Mouse (Mus musculus) kidney, embryonic 16.5 days (tissue): ENCODE measurements around the gene Ucn. TPM values are rescaled to one million over a fixed set of nuclear protein-coding genes. Genes with fewer than 3 reads are reported as not detected.

Source experiments
- ATAC-seq: fragments of 200-750 bp; cut with Nextera tagmentation; 2 replicates; pipeline ENCODE4 v1.8.0; 2017; ENCODE audit warnings: moderate TSS enrichment; ENCODE audit not compliant: low FRiP score, low TSS enrichment
- H3K27ac ChIP-seq: fragments of 300-500 bp; sonication (generic); 2 replicates; pipeline ENCODE4 v1.5.1; 2014; ENCODE audit warnings: low read length
- H3K27me3 ChIP-seq: fragments of 300-500 bp; sonication (generic); 2 replicates; pipeline ENCODE4 v1.6.1; 2014; ENCODE audit warnings: low read length, control low read depth, mixed read lengths; ENCODE audit not compliant: insufficient read depth
- H3K36me3 ChIP-seq: fragments of 300-500 bp; sonication (generic); 2 replicates; pipeline ENCODE4 v1.6.1; 2014; ENCODE audit warnings: low read length, control low read depth, mixed read lengths; ENCODE audit not compliant: insufficient read depth
- H3K4me1 ChIP-seq: fragments of 300-500 bp; sonication (generic); 2 replicates; pipeline ENCODE4 v1.6.1; 2014; ENCODE audit warnings: low read length, control low read depth, mixed read lengths; ENCODE audit not compliant: insufficient read depth
- H3K4me2 ChIP-seq: fragments of 300-500 bp; sonication (generic); replicated peaks from 2 replicates; pipeline ENCODE4 v1.6.1; 2014; ENCODE audit warnings: low read depth, low read length
- H3K4me3 ChIP-seq: fragments of 300-500 bp; sonication (generic); 2 replicates; pipeline ENCODE4 v1.5.1; 2014; ENCODE audit warnings: mild to moderate bottlenecking, low read length
- H3K9ac ChIP-seq: fragments of 300-500 bp; sonication (generic); replicated peaks from 2 replicates; pipeline ENCODE4 v1.6.1; 2014; ENCODE audit warnings: low read length
- H3K9me3 ChIP-seq: fragments of 300-500 bp; sonication (generic); 2 replicates; pipeline ENCODE4 v1.6.1; 2016; ENCODE audit warnings: low read length, control low read depth
- WGBS: fragments of 180-500 bp; shearing (Covaris S2); extraction: QIAGEN DNeasy Blood & Tissue Kit; methylation state at CpG from one replicate; pipeline ENCODE4 v1.1.7; 2014; 5-methylcytosine and 5-hydroxymethylcytosine counted together
- polyA plus RNA-seq: library from polyadenylated mRNA; unstranded; fragments of >200 nt; fragmentation: Nextera tagmentation; extraction: Ambion mirVana; gene quantifications from 2 replicates; pipeline ENCODE4 v1.2.1, GENCODE M21; 2015

The Ucn gene
- polyA plus RNA-seq, 1 experiment from 2014 or later: not detected

GRCm38 (mm10) chr5:31116354-31116753 lies 22.3 kb downstream of the Ucn start, which contains the start of gene Trim54:
Gene Trim54 (plus strand): TSS chr5:31116712.
- Histone ChIP-seq H3K4me2 (no peak within 1 kb of the TSS), H3K27ac (no peak within 1 kb of the TSS), H3K4me1 (no peaks in the 10 kb centered on the region), H3K4me3 (no peak within 1 kb of the TSS), H3K9me3 (no peaks in the 10 kb centered on the region), H3K9ac (no peak within 1 kb of the TSS), H3K27me3 (0 out of 2 replicates have a peak, but pooled peaks cover 2% of the 10 kb centered on the region), H3K36me3 (no peaks in the 10 kb centered on the region)
- WGBS: 25% methylated on average over 3 of the region's 3 CpGs
- no peak for ATAC-seq

- H3K4me3 ChIP-seq: no peak overlapping the region
- ATAC-seq: no peak
- H3K4me2 ChIP-seq: no peak overlapping the region
- WGBS: 33% methylated on average over 7 of the region's 7 CpGs
- H3K27ac ChIP-seq: no peak overlapping the region
- H3K36me3 ChIP-seq: no peaks in the 10 kb centered on the region
- H3K27me3 ChIP-seq: no peaks in the 10 kb centered on the region
- no peak overlapping the region for H3K9ac ChIP-seq
- no peaks in the 10 kb centered on the region for H3K4me1 ChIP-seq
- no peaks in the 10 kb centered on the region for H3K9me3 ChIP-seq
These were observed 27.8 kb downstream of the Ucn start for GRCm38 (mm10) chr5:31110781-31111180.

- H3K9me3 ChIP-seq: no peaks in the 10 kb centered on the region
- 90% methylated on average over 18 of the region's 18 CpGs for WGBS
- no peak within 1 kb of the TSS for H3K4me2 ChIP-seq
- H3K4me3 ChIP-seq: no peak within 1 kb of the TSS
- no peaks in the 10 kb centered on the region for H3K27me3 ChIP-seq
- no peaks in the 10 kb centered on the region for H3K36me3 ChIP-seq
- H3K9ac ChIP-seq: no peak within 1 kb of the TSS
- ATAC-seq: no peak
- H3K4me1 ChIP-seq: no peaks in the 10 kb centered on the region
- no peak within 1 kb of the TSS for H3K27ac ChIP-seq
These were observed 30.6 kb downstream of the Ucn start, which contains the start of gene Slc30a3 for GRCm38 (mm10) chr5:31108000-31108490. Gene Slc30a3 (minus strand): TSS chr5:31108237.

GRCm38 (mm10) chr5:31105814-31106335 lies 32.8 kb downstream of the Ucn start, which contains the start of gene Dnajc5g:
Gene Dnajc5g (plus strand): TSS chr5:31106285.
- Histone ChIP-seq H3K9ac (no peak within 1 kb of the TSS), H3K27ac (no peak within 1 kb of the TSS), H3K4me2 (no peak within 1 kb of the TSS), H3K36me3 (no peaks in the 10 kb centered on the region), H3K9me3 (no peaks in the 10 kb centered on the region), H3K4me1 (no peaks in the 10 kb centered on the region), H3K4me3 (no peak within 1 kb of the TSS), H3K27me3 (no peaks in the 10 kb centered on the region; the same call in 1 of the 2 replicates)
- ATAC-seq: no peak
- WGBS: 83% methylated on average over 9 of the region's 9 CpGs

GRCm38 (mm10) chr5:31095711-31096480 lies 42.7 kb downstream of the Ucn start:
- ATAC-seq: no peak
- peak overlapping the region; percentile 36 for H3K4me3 ChIP-seq
- H3K4me2 ChIP-seq: peak overlapping the region; percentile 57
- 18% methylated on average over 11 of the region's 11 CpGs for WGBS
- H3K27ac ChIP-seq: no peak overlapping the region
- peaks cover 27% of the 10 kb centered on the region for H3K4me1 ChIP-seq
- no peaks in the 10 kb centered on the region for H3K9me3 ChIP-seq
- no peaks in the 10 kb centered on the region for H3K36me3 ChIP-seq
- peaks cover 77% of the 10 kb centered on the region for H3K27me3 ChIP-seq
- H3K9ac ChIP-seq: no peak overlapping the region

GRCm38 (mm10) chr5:31094799-31095691 lies 43.6 kb downstream of the Ucn start:
- Histone ChIP-seq H3K4me2 (peak overlapping the region; percentile 57), H3K9ac (peak overlapping the region; percentile 12; the same call in 1 of the 2 replicates), H3K27ac (no peak overlapping the region), H3K4me3 (peak overlapping the region; percentile 36), H3K36me3 (no peaks in the 10 kb centered on the region), H3K9me3 (no peaks in the 10 kb centered on the region), H3K4me1 (peaks cover 27% of the 10 kb centered on the region), H3K27me3 (peaks cover 81% of the 10 kb centered on the region)
- under 1% methylated on average over 59 of the region's 59 CpGs for WGBS
- ATAC-seq: peak; percentile 24; the same call in 1 of the 2 replicates

- peaks cover 84% of the 10 kb centered on the region for H3K27me3 ChIP-seq
- no peak overlapping the region for H3K27ac ChIP-seq
- no peak for ATAC-seq
- H3K9ac ChIP-seq: no peak overlapping the region
- H3K9me3 ChIP-seq: no peaks in the 10 kb centered on the region
- peak overlapping the region; percentile 57 for H3K4me2 ChIP-seq
- WGBS: 1% methylated on average over 29 of the region's 29 CpGs
- H3K4me1 ChIP-seq: peaks cover 27% of the 10 kb centered on the region
- peak overlapping the region; percentile 36 for H3K4me3 ChIP-seq
- no peaks in the 10 kb centered on the region for H3K36me3 ChIP-seq
These were observed 44.4 kb downstream of the Ucn start for GRCm38 (mm10) chr5:31094100-31094798.

GRCm38 (mm10) chr5:31093151-31094041 lies 45.2 kb downstream of the Ucn start:
- Histone ChIP-seq H3K9me3 (no peaks in the 10 kb centered on the region), H3K4me1 (peaks cover 27% of the 10 kb centered on the region), H3K27me3 (peaks cover 76% of the 10 kb centered on the region), H3K27ac (no peak overlapping the region), H3K4me3 (peak overlapping the region; percentile 47), H3K9ac (peak overlapping the region; percentile 47), H3K4me2 (peak overlapping the region; percentile 57), H3K36me3 (no peaks in the 10 kb centered on the region)
- ATAC-seq: peak; percentile 60; the same call in 1 of the 2 replicates
- WGBS: 1% methylated on average over 49 of the region's 54 CpGs
